Mouse (Mus musculus) hindbrain, embryonic 15.5 days (tissue): ENCODE results near the gene C1ql4. TPM values are rescaled to one million over a fixed set of nuclear protein-coding genes. Genes with fewer than 3 reads are reported as not detected.

Source experiments
- ATAC-seq: fragments of 200-750 bp; cut with Nextera tagmentation; 2 replicates; pipeline ENCODE4 v1.8.0; 2017; ENCODE audit warnings: low read depth, moderate number of reproducible peaks, moderate TSS enrichment; ENCODE audit not compliant: low FRiP score
- H3K27ac ChIP-seq: fragments of 300-500 bp; sonication (generic); replicated peaks from 2 replicates; pipeline ENCODE4 v1.5.1; 2015; ENCODE audit warnings: mild to moderate bottlenecking, inconsistent platforms
- H3K27me3 ChIP-seq: fragments of 300-500 bp; sonication (generic); 2 replicates; pipeline ENCODE4 v1.6.1; 2015; ENCODE audit warnings: control low read depth, inconsistent platforms
- H3K36me3 ChIP-seq: fragments of 300-500 bp; sonication (generic); 2 replicates; pipeline ENCODE4 v1.6.1; 2015; ENCODE audit warnings: control low read depth, inconsistent platforms
- H3K4me1 ChIP-seq: fragments of 300-500 bp; sonication (generic); replicated peaks from 2 replicates; pipeline ENCODE4 v1.6.1; 2015; ENCODE audit warnings: control low read depth, inconsistent platforms
- H3K4me2 ChIP-seq: fragments of 300-500 bp; sonication (generic); 2 replicates; pipeline ENCODE4 v1.6.1; 2015; ENCODE audit warnings: moderate library complexity, mild to moderate bottlenecking, inconsistent platforms
- H3K4me3 ChIP-seq: fragments of 300-500 bp; sonication (generic); 2 replicates; pipeline ENCODE4 v1.5.1; 2015; ENCODE audit warnings: mild to moderate bottlenecking, inconsistent platforms
- H3K9ac ChIP-seq: fragments of 300-500 bp; sonication (generic); 2 replicates; pipeline ENCODE4 v1.6.1; 2015; ENCODE audit warnings: inconsistent platforms
- H3K9me3 ChIP-seq: fragments of 300-500 bp; sonication (generic); 2 replicates; pipeline ENCODE4 v1.6.1; 2016; ENCODE audit warnings: control low read depth, inconsistent platforms
- whole genome bisulfite sequencing: fragments of 180-500 bp; shearing (Covaris S2); methylation state at CpG from one replicate; pipeline ENCODE4 v1.1.7; 2015; 5-methylcytosine and 5-hydroxymethylcytosine counted together
- polyA plus RNA-seq: library from polyadenylated mRNA; unstranded; fragments of >200 nt; fragmentation: Nextera tagmentation; extraction: Ambion mirVana; gene quantifications from 2 replicates; pipeline ENCODE4 v1.2.1, GENCODE M21; 2015

The C1ql4 gene
- polyA plus RNA-seq, 1 experiment from 2014 or later = 6.4 TPM

- no peak for ATAC-seq
- no peaks in the 10 kb centered on the region for H3K36me3 ChIP-seq
- H3K9ac ChIP-seq = peak overlapping the region; percentile 25
- no peaks in the 10 kb centered on the region for H3K9me3 ChIP-seq
- peaks cover 54% of the 10 kb centered on the region for H3K4me1 ChIP-seq
- WGBS = under 1% methylated on average over 50 of the region's 58 CpGs
- H3K27ac ChIP-seq = no peak overlapping the region
- peaks cover 54% of the 10 kb centered on the region for H3K27me3 ChIP-seq
- H3K4me3 ChIP-seq = peak overlapping the region; percentile 38
- peak overlapping the region; percentile 76 for H3K4me2 ChIP-seq
Measured at GRCm38 (mm10) chr15:99096831-99097500, 9.3 kb upstream of the C1ql4 start.

GRCm38 (mm10) chr15:99096061-99096793 is 8.6 kb upstream of the C1ql4 start:
- H3K27me3 ChIP-seq = peaks cover 54% of the 10 kb centered on the region
- H3K4me2 ChIP-seq = peak overlapping the region; percentile 76
- no peak overlapping the region for H3K27ac ChIP-seq
- H3K4me3 ChIP-seq = peak overlapping the region; percentile 38
- peaks cover 54% of the 10 kb centered on the region for H3K4me1 ChIP-seq
- ATAC-seq = no peak
- 6% methylated on average over 24 of the region's 24 CpGs for WGBS
- no peaks in the 10 kb centered on the region for H3K36me3 ChIP-seq
- peak overlapping the region; percentile 25; the same call in 1 of the 2 replicates for H3K9ac ChIP-seq
- no peaks in the 10 kb centered on the region for H3K9me3 ChIP-seq

GRCm38 (mm10) chr15:99095356-99095755 is 7.7 kb upstream of the C1ql4 start:
- H3K9ac ChIP-seq = no peak overlapping the region
- 12% methylated on average over 6 of the region's 6 CpGs for WGBS
- peaks cover 58% of the 10 kb centered on the region for H3K4me1 ChIP-seq
- ATAC-seq = no peak
- peaks cover 45% of the 10 kb centered on the region for H3K27me3 ChIP-seq
- H3K4me3 ChIP-seq = no peak overlapping the region
- no peaks in the 10 kb centered on the region for H3K36me3 ChIP-seq
- H3K9me3 ChIP-seq = no peaks in the 10 kb centered on the region
- no peak overlapping the region for H3K4me2 ChIP-seq
- H3K27ac ChIP-seq = no peak overlapping the region

GRCm38 (mm10) chr15:99094631-99095270 is 7.1 kb upstream of the C1ql4 start:
- Histone ChIP-seq H3K9ac (no peak overlapping the region), H3K36me3 (no peaks in the 10 kb centered on the region), H3K27me3 (peaks cover 44% of the 10 kb centered on the region), H3K4me3 (no peak overlapping the region), H3K27ac (no peak overlapping the region), H3K4me2 (no peak overlapping the region; the same call in 1 of the 2 replicates), H3K9me3 (no peaks in the 10 kb centered on the region), H3K4me1 (peaks cover 58% of the 10 kb centered on the region)
- 2% methylated on average over 27 of the region's 27 CpGs for WGBS
- peak; percentile 19; the same call in 1 of the 2 replicates for ATAC-seq

- peak overlapping the region; percentile 53 for H3K9ac ChIP-seq
- peak; percentile 61 for ATAC-seq
- H3K36me3 ChIP-seq = no peaks in the 10 kb centered on the region
- H3K4me3 ChIP-seq = peak overlapping the region; percentile 51
- no peaks in the 10 kb centered on the region for H3K9me3 ChIP-seq
- H3K27me3 ChIP-seq = peaks cover 45% of the 10 kb centered on the region
- peak overlapping the region; percentile 93 for H3K4me2 ChIP-seq
- under 1% methylated on average over 56 of the region's 56 CpGs for WGBS
- peak overlapping the region; percentile 23 for H3K27ac ChIP-seq
- H3K4me1 ChIP-seq = peaks cover 50% of the 10 kb centered on the region
Measured at GRCm38 (mm10) chr15:99093291-99094258, 6.0 kb upstream of the C1ql4 start.

- Histone ChIP-seq H3K9ac (peak within 1 kb of the TSS; percentile 53), H3K4me3 (peak within 1 kb of the TSS; percentile 51), H3K4me2 (peak within 1 kb of the TSS; percentile 93), H3K27me3 (peaks cover 45% of the 10 kb centered on the region), H3K36me3 (no peaks in the 10 kb centered on the region), H3K27ac (peak within 1 kb of the TSS; percentile 23), H3K9me3 (no peaks in the 10 kb centered on the region), H3K4me1 (peaks cover 49% of the 10 kb centered on the region)
- no peak for ATAC-seq
- WGBS = 31% methylated on average over 8 of the region's 8 CpGs
Measured at GRCm38 (mm10) chr15:99092870-99093269, 5.3 kb upstream of the C1ql4 start, which contains the start of gene Dnajc22. Dnajc22 (plus strand) TSS chr15:99093170.

- H3K4me2 ChIP-seq = peak overlapping the region; percentile 5; the same call in 1 of the 2 replicates
- H3K27ac ChIP-seq = no peak overlapping the region
- ATAC-seq = no peak
- H3K27me3 ChIP-seq = peaks cover 58% of the 10 kb centered on the region
- no peaks in the 10 kb centered on the region for H3K9me3 ChIP-seq
- H3K36me3 ChIP-seq = no peaks in the 10 kb centered on the region
- WGBS = 13% methylated on average over 14 of the region's 14 CpGs
- H3K4me1 ChIP-seq = peaks cover 20% of the 10 kb centered on the region
- H3K9ac ChIP-seq = no peak overlapping the region
- H3K4me3 ChIP-seq = no peak overlapping the region
Measured at GRCm38 (mm10) chr15:99089069-99089468, 1.5 kb upstream of the C1ql4 start.

GRCm38 (mm10) chr15:99088292-99088691 is 675 bp upstream of the C1ql4 start:
- ATAC-seq = peak; percentile 61
- WGBS = 0% methylated on average over 23 of the region's 27 CpGs
- Histone ChIP-seq H3K36me3 (no peaks in the 10 kb centered on the region), H3K4me2 (peak overlapping the region; percentile 42), H3K27ac (no peak overlapping the region), H3K9ac (no peak overlapping the region), H3K4me1 (peaks cover 13% of the 10 kb centered on the region; the same call in 1 of the 2 replicates), H3K4me3 (peak overlapping the region; percentile 25), H3K9me3 (no peaks in the 10 kb centered on the region), H3K27me3 (peaks cover 65% of the 10 kb centered on the region)

- H3K36me3 ChIP-seq = no peaks in the 10 kb centered on the region
- no peak overlapping the region for H3K27ac ChIP-seq
- no peaks in the 10 kb centered on the region for H3K9me3 ChIP-seq
- H3K27me3 ChIP-seq = peaks cover 65% of the 10 kb centered on the region
- H3K4me2 ChIP-seq = no peak overlapping the region
- WGBS = 78% methylated on average over 4 of the region's 4 CpGs
- H3K9ac ChIP-seq = no peak overlapping the region
- peaks cover 10% of the 10 kb centered on the region; the same call in 1 of the 2 replicates for H3K4me1 ChIP-seq
- no peak overlapping the region for H3K4me3 ChIP-seq
- no peak for ATAC-seq
Measured at GRCm38 (mm10) chr15:99085997-99086396, 1.6 kb downstream of the C1ql4 start.

GRCm38 (mm10) chr15:99084618-99085017 is 3.0 kb downstream of the C1ql4 start:
- 12% methylated on average over 19 of the region's 19 CpGs for WGBS
- Histone ChIP-seq H3K27ac (no peak overlapping the region), H3K36me3 (no peaks in the 10 kb centered on the region), H3K4me2 (no peak overlapping the region), H3K9me3 (no peaks in the 10 kb centered on the region), H3K4me1 (peaks cover 6% of the 10 kb centered on the region; the same call in 1 of the 2 replicates), H3K9ac (no peak overlapping the region), H3K27me3 (peaks cover 60% of the 10 kb centered on the region), H3K4me3 (no peak overlapping the region)
- ATAC-seq = no peak
